Mouse (Mus musculus) cerebral cortex, adult 2 months (tissue): Measurements from ENCODE around the gene 2410131K14Rik.

Experiments
- WGBS: fragments of 180-500 bp; shearing (Covaris S2); methylation state at CpG from one replicate; pipeline ENCODE4 v1.1.7; 2018; 5-methylcytosine and 5-hydroxymethylcytosine counted together

Gene 2410131K14Rik

GRCm38 (mm10) chr5:118261181-118261580 is 16.2 kb downstream of the 2410131K14Rik start:
- 94% methylated on average over 9 of the region's 9 CpGs for WGBS

GRCm38 (mm10) chr5:118262418-118262817 is 17.4 kb downstream of the 2410131K14Rik start:
- WGBS = 83% methylated on average over 8 of the region's 8 CpGs

GRCm38 (mm10) chr5:118264279-118264678 is 19.3 kb downstream of the 2410131K14Rik start:
- 72% methylated on average over 9 of the region's 9 CpGs for WGBS

- 85% methylated on average over 5 of the region's 5 CpGs for WGBS
Measured at GRCm38 (mm10) chr5:118265366-118265765, 20.3 kb downstream of the 2410131K14Rik start.

- 51% methylated on average over 8 of the region's 8 CpGs for WGBS
Measured at GRCm38 (mm10) chr5:118266309-118266708, 21.3 kb downstream of the 2410131K14Rik start.

GRCm38 (mm10) chr5:118268987-118269386 is 24.0 kb downstream of the 2410131K14Rik start:
- WGBS = 1% methylated on average over 13 of the region's 13 CpGs

GRCm38 (mm10) chr5:118271449-118272110 is 26.6 kb downstream of the 2410131K14Rik start:
- 79% methylated on average over 10 of the region's 10 CpGs for WGBS

- whole genome bisulfite sequencing = 72% methylated on average over 7 of the region's 7 CpGs
Measured at GRCm38 (mm10) chr5:118273446-118273845, 28.4 kb downstream of the 2410131K14Rik start.

GRCm38 (mm10) chr5:118274546-118274945 is 29.5 kb downstream of the 2410131K14Rik start:
- 53% methylated on average over 9 of the region's 9 CpGs for WGBS

- 22% methylated on average over 7 of the region's 7 CpGs for WGBS
Measured at GRCm38 (mm10) chr5:118276281-118276680, 31.3 kb downstream of the 2410131K14Rik start.

GRCm38 (mm10) chr5:118276711-118277110 is 31.7 kb downstream of the 2410131K14Rik start:
- WGBS = 49% methylated on average over 8 of the region's 8 CpGs

GRCm38 (mm10) chr5:118277741-118278495 is 32.9 kb downstream of the 2410131K14Rik start:
- 83% methylated on average over 18 of the region's 18 CpGs for WGBS

GRCm38 (mm10) chr5:118291453-118291852 is 46.4 kb downstream of the 2410131K14Rik start:
- 89% methylated on average over 4 of the region's 4 CpGs for WGBS

GRCm38 (mm10) chr5:118292476-118292875 is 47.4 kb downstream of the 2410131K14Rik start:
- WGBS = 69% methylated on average over 4 of the region's 4 CpGs

GRCm38 (mm10) chr5:118294086-118294864 is 49.2 kb downstream of the 2410131K14Rik start:
- WGBS = 7% methylated on average over 23 of the region's 23 CpGs

- 81% methylated on average over 7 of the region's 7 CpGs for WGBS
Measured at GRCm38 (mm10) chr5:118294865-118295258, 49.8 kb downstream of the 2410131K14Rik start.

GRCm38 (mm10) chr5:118297338-118297746 is 52.3 kb downstream of the 2410131K14Rik start:
- 39% methylated on average over 12 of the region's 12 CpGs for WGBS

- 34% methylated on average over 11 of the region's 11 CpGs for WGBS
Measured at GRCm38 (mm10) chr5:118299720-118300400, 54.8 kb downstream of the 2410131K14Rik start.

- 69% methylated on average over 9 of the region's 9 CpGs for WGBS
Measured at GRCm38 (mm10) chr5:118302466-118303155, 57.6 kb downstream of the 2410131K14Rik start.

GRCm38 (mm10) chr5:118304970-118305618 is 60.1 kb downstream of the 2410131K14Rik start:
- 83% methylated on average over 19 of the region's 19 CpGs for WGBS
